Mouse (Mus musculus): ENCODE results near the gene Gpc3. TPM values are rescaled to one million over a fixed set of nuclear protein-coding genes. Genes with fewer than 3 reads are reported as not detected.

Gpc3 gene
- polyA plus RNA-seq, 1 experiment from 2014 or later, result 231 TPM

- no peak overlapping the region for H3K4me3 ChIP-seq (replicated peaks)
- ATAC-seq (ENCODE audit: low read depth) (no peak), DNase-seq (no peak)
- no peaks in the 10 kb centered on the region for H3K27me3 ChIP-seq
- H3K27ac ChIP-seq, result no peak overlapping the region
- WGBS (ENCODE audit: insufficient replicate concordance), result 56% methylated on average over 6 of the region's 6 CpGs
- no peak overlapping the region for H3K9ac ChIP-seq
- H3K36me3 ChIP-seq, result no peaks in the 10 kb centered on the region
- peaks cover 5% of the 10 kb centered on the region; the same call in 1 of the 2 replicates for H3K4me1 ChIP-seq (replicated peaks)
- H3K9me3 ChIP-seq (replicated peaks), result no peaks in the 10 kb centered on the region
- no peak overlapping the region for H3K4me2 ChIP-seq
Measured at GRCm38 (mm10) chrX:52626963-52627716, 13.4 kb upstream of the Gpc3 start.

GRCm38 (mm10) chrX:52617813-52618212 lies 4.1 kb upstream of the Gpc3 start:
- 55% methylated on average over 3 of the region's 3 CpGs for WGBS (ENCODE audit: insufficient replicate concordance)
- DNase-seq, result no peak
- H3K27ac ChIP-seq, result no peak overlapping the region

GRCm38 (mm10) chrX:52616152-52616551 lies 2.4 kb upstream of the Gpc3 start:
- Histone ChIP-seq H3K9ac (no peak overlapping the region), H3K4me3 (replicated peaks) (no peak overlapping the region), H3K4me2 (no peak overlapping the region), H3K9me3 (replicated peaks) (no peaks in the 10 kb centered on the region), H3K36me3 (no peaks in the 10 kb centered on the region), H3K27ac (no peak overlapping the region), H3K4me1 (replicated peaks) (0 out of 2 replicates have a peak, but pooled peaks cover 3% of the 10 kb centered on the region), H3K27me3 (peaks cover 32% of the 10 kb centered on the region)
- no peak for DNase-seq
- 67% methylated on average over 5 of the region's 5 CpGs for WGBS (ENCODE audit: insufficient replicate concordance)
- no peak for ATAC-seq (ENCODE audit: low read depth)

More at GRCm38 (mm10) chrX:52617813-52618212, 4.1 kb upstream of the Gpc3 start:
- no peak for ATAC-seq (ENCODE audit: low read depth)
- Histone ChIP-seq H3K4me1 (replicated peaks) (0 out of 2 replicates have a peak, but pooled peaks cover 3% of the 10 kb centered on the region), H3K4me2 (no peak overlapping the region), H3K4me3 (replicated peaks) (no peak overlapping the region), H3K9ac (no peak overlapping the region), H3K36me3 (no peaks in the 10 kb centered on the region), H3K9me3 (replicated peaks) (no peaks in the 10 kb centered on the region), H3K27me3 (peaks cover 18% of the 10 kb centered on the region)

- Histone ChIP-seq H3K27ac (no peak overlapping the region), H3K4me1 (replicated peaks) (0 out of 2 replicates have a peak, but pooled peaks cover 3% of the 10 kb centered on the region), H3K4me2 (peak overlapping the region; percentile 57), H3K9ac (0 out of 2 replicates have a peak overlapping the region, but pooled peaks have one; percentile 17), H3K9me3 (replicated peaks) (no peaks in the 10 kb centered on the region), H3K36me3 (no peaks in the 10 kb centered on the region), H3K4me3 (replicated peaks) (peak overlapping the region; percentile 51), H3K27me3 (peaks cover 37% of the 10 kb centered on the region)
- DNase-seq, result no peak
- peak; percentile 81 for ATAC-seq (ENCODE audit: low read depth)
- WGBS (ENCODE audit: insufficient replicate concordance), result 13% methylated on average over 14 of the region's 23 CpGs
Measured at GRCm38 (mm10) chrX:52614031-52614381, 256 bp upstream of the Gpc3 start.

- no peak for ATAC-seq (ENCODE audit: low read depth)
- Histone ChIP-seq H3K9me3 (replicated peaks) (no peaks in the 10 kb centered on the region), H3K4me1 (replicated peaks) (0 out of 2 replicates have a peak, but pooled peaks cover 3% of the 10 kb centered on the region), H3K36me3 (no peaks in the 10 kb centered on the region), H3K27me3 (peaks cover 37% of the 10 kb centered on the region), H3K9ac (peak overlapping the region; percentile 59), H3K4me3 (replicated peaks) (peak overlapping the region; percentile 51), H3K27ac (no peak overlapping the region), H3K4me2 (peak overlapping the region; percentile 57)
- 12% methylated on average over 12 of the region's 12 CpGs for WGBS (ENCODE audit: insufficient replicate concordance)
- no peak for DNase-seq
Measured at GRCm38 (mm10) chrX:52612806-52613205, 944 bp downstream of the Gpc3 start.

GRCm38 (mm10) chrX:52611987-52612670 lies 1.6 kb downstream of the Gpc3 start:
- Histone ChIP-seq H3K4me2 (peak overlapping the region; percentile 57), H3K27ac (no peak overlapping the region), H3K27me3 (peaks cover 37% of the 10 kb centered on the region), H3K9ac (peak overlapping the region; percentile 59), H3K9me3 (replicated peaks) (no peaks in the 10 kb centered on the region), H3K4me1 (replicated peaks) (0 out of 2 replicates have a peak, but pooled peaks cover 3% of the 10 kb centered on the region), H3K4me3 (replicated peaks) (peak overlapping the region; percentile 51), H3K36me3 (no peaks in the 10 kb centered on the region)
- ATAC-seq (ENCODE audit: low read depth), result no peak
- WGBS (ENCODE audit: insufficient replicate concordance), result 26% methylated on average over 28 of the region's 28 CpGs
- no peak for DNase-seq

GRCm38 (mm10) chrX:52611541-52611940 lies 2.2 kb downstream of the Gpc3 start:
- H3K27me3 ChIP-seq, result peaks cover 37% of the 10 kb centered on the region
- 0 out of 2 replicates have a peak, but pooled peaks cover 3% of the 10 kb centered on the region for H3K4me1 ChIP-seq (replicated peaks)
- no peaks in the 10 kb centered on the region for H3K9me3 ChIP-seq (replicated peaks)
- WGBS (ENCODE audit: insufficient replicate concordance), result 75% methylated on average over 6 of the region's 6 CpGs
- DNase-seq (no peak), ATAC-seq (ENCODE audit: low read depth) (no peak)
- H3K27ac ChIP-seq, result no peak overlapping the region
- H3K36me3 ChIP-seq, result no peaks in the 10 kb centered on the region
- peak overlapping the region; percentile 51 for H3K4me3 ChIP-seq (replicated peaks)
- peak overlapping the region; percentile 57 for H3K4me2 ChIP-seq
- H3K9ac ChIP-seq, result peak overlapping the region; percentile 59; the same call in 1 of the 2 replicates

GRCm38 (mm10) chrX:52603143-52603542 lies 10.6 kb downstream of the Gpc3 start:
- 50% methylated on average over 4 of the region's 4 CpGs for WGBS (ENCODE audit: insufficient replicate concordance)
- DNase-seq, result no peak

GRCm38 (mm10) chrX:52599246-52599645 lies 14.5 kb downstream of the Gpc3 start:
- no peak overlapping the region for H3K9ac ChIP-seq
- no peak for ATAC-seq (ENCODE audit: low read depth)
- H3K27me3 ChIP-seq, result no peaks in the 10 kb centered on the region
- H3K9me3 ChIP-seq (replicated peaks), result no peaks in the 10 kb centered on the region
- H3K4me3 ChIP-seq (replicated peaks), result no peak overlapping the region
- H3K4me2 ChIP-seq, result no peak overlapping the region
- H3K27ac ChIP-seq, result no peak overlapping the region
- H3K4me1 ChIP-seq (replicated peaks), result no peaks in the 10 kb centered on the region
- WGBS (ENCODE audit: insufficient replicate concordance), result 67% methylated on average over 1 of the region's 1 CpGs
- no peak for DNase-seq
- no peaks in the 10 kb centered on the region for H3K36me3 ChIP-seq

More at GRCm38 (mm10) chrX:52603143-52603542, 10.6 kb downstream of the Gpc3 start:
- ATAC-seq (ENCODE audit: low read depth), result no peak
- Histone ChIP-seq H3K4me3 (replicated peaks) (no peak overlapping the region), H3K9me3 (replicated peaks) (no peaks in the 10 kb centered on the region), H3K27me3 (no peaks in the 10 kb centered on the region), H3K4me2 (no peak overlapping the region), H3K9ac (no peak overlapping the region), H3K27ac (no peak overlapping the region), H3K4me1 (replicated peaks) (no peaks in the 10 kb centered on the region), H3K36me3 (no peaks in the 10 kb centered on the region)

GRCm38 (mm10) chrX:52587671-52588070 lies 26.1 kb downstream of the Gpc3 start:
- Histone ChIP-seq H3K4me2 (no peak overlapping the region), H3K4me1 (replicated peaks) (no peaks in the 10 kb centered on the region), H3K9me3 (replicated peaks) (no peaks in the 10 kb centered on the region), H3K27me3 (no peaks in the 10 kb centered on the region), H3K4me3 (replicated peaks) (no peak overlapping the region), H3K36me3 (no peaks in the 10 kb centered on the region), H3K9ac (no peak overlapping the region), H3K27ac (no peak overlapping the region)
- DNase-seq, result no peak
- ATAC-seq (ENCODE audit: low read depth), result no peak

GRCm38 (mm10) chrX:52559995-52560394 lies 53.8 kb downstream of the Gpc3 start:
- H3K4me2 ChIP-seq, result no peak overlapping the region

More at GRCm38 (mm10) chrX:52559995-52560394, 53.8 kb downstream of the Gpc3 start:
- H3K36me3 ChIP-seq, result no peaks in the 10 kb centered on the region
- no peak overlapping the region for H3K27ac ChIP-seq
- WGBS (ENCODE audit: insufficient replicate concordance), result 62% methylated on average over 4 of the region's 4 CpGs
- H3K9me3 ChIP-seq (replicated peaks), result no peaks in the 10 kb centered on the region
- no peaks in the 10 kb centered on the region for H3K4me1 ChIP-seq (replicated peaks)
- no peak overlapping the region for H3K4me3 ChIP-seq (replicated peaks)
- no peaks in the 10 kb centered on the region for H3K27me3 ChIP-seq
- DNase-seq (no peak), ATAC-seq (ENCODE audit: low read depth) (no peak)
- H3K9ac ChIP-seq, result no peak overlapping the region
